Mouse (Mus musculus) kidney, adult 2 months (tissue): ENCODE data around the gene Fam214a.

Source experiments
- CTCF ChIP-seq: fragments of 200-500 bp; conservative IDR thresholded peaks from 2 replicates; pipeline ENCODE4 v1.5.1; 2011; ENCODE audit warnings: low read depth, mild to moderate bottlenecking, control low read depth, low read length, moderate library complexity, mixed read lengths; ENCODE audit not compliant: insufficient read depth, insufficient read length
- POLR2A ChIP-seq: fragments of 200-500 bp; IDR thresholded peaks from one replicate; pipeline ENCODE4 v1.6.1; 2011; ENCODE audit warnings: low read depth, low read length, control low read depth

DNA sequence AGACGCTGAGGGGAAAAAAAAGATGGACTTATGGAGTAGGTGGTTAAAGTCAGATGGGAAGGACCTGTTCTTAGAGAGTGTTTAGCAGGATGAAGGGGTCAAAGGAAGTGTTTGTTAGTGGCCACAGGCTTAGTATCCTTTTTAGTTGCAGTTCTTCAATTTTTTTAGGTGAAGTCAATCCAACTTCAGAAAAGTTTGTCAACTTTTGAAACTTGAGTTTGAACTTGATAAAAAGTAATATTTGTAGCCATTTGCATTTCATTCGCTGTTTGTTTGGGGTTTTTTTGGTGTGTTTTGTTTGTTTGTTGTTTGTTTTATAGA lies 1.2 kb downstream of the Fam214a start:
- TF ChIP-seq CTCF (no peak), POLR2A (no peak)
